Mouse (Mus musculus) ovary, postnatal 10 days (tissue): Measurements from ENCODE around the gene Mettl18.

Experiments
- DNase-seq: peaks from one replicate; pipeline ENCODE4 v3.0.0; 2022; ENCODE audit warnings: low spot score

Gene Mettl18

DNA sequence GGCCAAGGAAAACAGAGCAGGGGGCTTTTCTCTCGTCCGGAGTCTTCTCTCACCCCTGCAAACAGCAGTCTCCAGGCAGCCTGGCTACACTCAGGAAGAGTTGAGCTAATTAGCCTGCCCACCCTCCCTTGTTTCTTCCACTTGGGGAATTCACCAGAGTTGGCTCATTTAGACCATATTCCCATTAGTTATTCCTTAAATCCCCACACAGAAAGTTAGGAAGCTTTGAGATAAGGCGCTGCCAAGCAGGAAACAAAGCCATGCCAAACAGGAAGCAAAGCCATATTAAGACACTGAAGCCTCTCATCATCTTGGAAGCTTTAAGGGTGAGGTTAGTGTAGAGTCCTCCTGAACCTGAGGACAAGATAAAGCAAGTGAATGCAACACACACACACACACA, 48.9 kb downstream of the Mettl18 start:
- no peak for DNase-seq
